Mouse (Mus musculus) stomach, embryonic 16.5 days (tissue): ENCODE measurements around the gene Krtap6-2. TPM values are rescaled to one million over a fixed set of nuclear protein-coding genes. Genes with fewer than 3 reads are reported as not detected.

ENCODE experiments used
- polyA plus RNA-seq: library from polyadenylated mRNA; unstranded; fragments of >200 nt; fragmentation: Nextera tagmentation; extraction: Ambion mirVana; gene quantifications from 2 replicates; pipeline ENCODE4 v1.2.1, GENCODE M21; 2015

Gene Krtap6-2
- polyA plus RNA-seq, 1 experiment from 2014 or later, result not detected

Other genes starting within 250 kb of the Krtap6-2 start
- not detected in 2 replicates for gene 1110057P08Rik, start 245.4 kb downstream of the Krtap6-2 start, polyA plus RNA-seq
- not detected in 2 replicates for gene Krtap20-2, start 214.2 kb downstream of the Krtap6-2 start, polyA plus RNA-seq
- gene Krtap21-1, start 16.2 kb downstream of the Krtap6-2 start, polyA plus RNA-seq, result not detected in 2 replicates
- not detected in 2 replicates for gene Krtap8-1, start 67.8 kb upstream of the Krtap6-2 start, polyA plus RNA-seq
- gene Krtap7-1, start 88.2 kb upstream of the Krtap6-2 start, polyA plus RNA-seq, result not detected in 2 replicates
- not detected in 2 replicates for gene Krtap11-1, start 151.1 kb upstream of the Krtap6-2 start, polyA plus RNA-seq